Mouse (Mus musculus): Measurements from ENCODE around the gene Prmt3.

Prmt3 gene

GRCm38 (mm10) chr7:49859820-49860219 lies 81.7 kb downstream of the Prmt3 start:
- DNase-seq: no peak

- DNase-seq: no peak
These were observed 83.0 kb downstream of the Prmt3 start for GRCm38 (mm10) chr7:49861196-49861595.

- DNase-seq: no peak
These were observed 85.6 kb downstream of the Prmt3 start for GRCm38 (mm10) chr7:49863753-49864152.

DNA sequence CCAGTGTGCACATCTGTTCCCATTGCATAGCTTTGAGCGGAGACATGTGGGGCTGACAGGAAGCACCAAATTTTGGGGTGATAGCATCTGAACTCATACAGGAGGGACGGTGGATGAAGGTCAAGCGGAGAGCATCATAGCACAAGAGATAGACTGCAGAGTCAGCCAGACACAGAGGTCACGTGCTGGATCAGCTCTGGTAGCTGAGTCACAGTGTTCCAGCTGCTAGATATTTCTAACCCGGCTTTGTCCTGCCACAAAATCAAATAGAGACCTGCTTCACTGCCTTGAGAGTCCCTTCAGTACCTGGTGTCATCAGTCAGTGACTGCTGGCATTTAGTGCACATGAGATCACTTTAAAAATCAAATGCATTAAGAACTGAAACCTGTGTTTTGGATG lies 91.5 kb downstream of the Prmt3 start:
- DNase-seq: no peak

DNA sequence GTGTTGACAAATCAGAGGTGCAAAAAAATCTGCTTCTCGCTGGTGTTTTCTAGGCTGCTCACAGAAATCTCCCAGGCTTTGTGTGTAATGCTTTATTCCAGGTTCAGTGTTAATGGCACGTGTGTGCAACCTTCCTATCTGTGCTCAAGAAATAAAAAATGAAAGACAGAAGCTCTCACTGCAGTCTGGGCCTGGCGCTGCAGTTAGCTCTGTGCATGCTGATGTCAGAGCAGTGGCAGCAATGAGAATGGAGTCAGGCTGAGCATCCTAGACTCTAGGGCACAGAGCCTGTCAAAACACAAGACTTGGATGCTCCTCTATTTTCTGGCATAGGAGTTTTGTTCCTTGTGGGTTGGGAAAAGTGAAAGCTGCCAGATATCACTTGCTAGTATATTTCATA lies 92.1 kb downstream of the Prmt3 start:
- DNase-seq: no peak

DNA sequence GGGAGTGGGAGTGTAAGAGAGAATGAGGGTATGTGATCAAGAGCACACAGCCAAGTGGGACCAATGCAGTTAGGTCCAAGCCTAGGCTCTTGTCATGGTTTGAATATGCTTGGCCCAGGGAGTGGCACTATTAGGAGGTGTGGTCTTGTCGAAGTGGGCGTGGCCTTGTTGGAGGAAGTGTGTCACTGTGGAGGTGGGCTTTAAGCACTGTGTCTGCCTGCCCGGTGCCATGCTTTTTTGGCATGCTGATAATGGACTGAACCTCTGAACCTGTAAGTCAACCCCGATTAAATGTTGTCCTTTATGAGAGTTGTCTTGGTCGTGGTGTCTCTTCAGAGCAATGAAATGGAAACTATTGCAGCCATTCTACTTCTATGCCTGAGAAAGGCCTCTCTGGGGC lies 99.2 kb downstream of the Prmt3 start:
- DNase-seq: no peak

DNA sequence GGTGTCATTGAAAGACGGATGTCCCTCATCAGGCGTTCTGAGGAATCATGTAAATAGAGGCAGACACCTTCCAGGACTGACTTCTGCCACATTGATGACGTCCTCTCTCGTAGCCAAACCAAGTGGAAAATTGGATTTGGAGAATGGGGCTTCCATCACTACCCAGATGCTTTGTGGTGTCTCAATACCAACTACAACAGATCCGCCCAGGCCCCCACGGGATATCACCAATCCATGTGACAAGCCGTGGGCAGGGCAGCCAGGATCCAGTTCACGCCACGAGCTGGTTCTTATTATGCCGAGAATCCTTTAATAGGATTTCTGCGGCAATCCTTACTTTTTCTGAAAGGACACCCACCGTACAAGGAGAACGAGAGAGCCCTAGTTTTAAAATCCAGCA lies 100.9 kb downstream of the Prmt3 start:
- no peak for DNase-seq

DNA sequence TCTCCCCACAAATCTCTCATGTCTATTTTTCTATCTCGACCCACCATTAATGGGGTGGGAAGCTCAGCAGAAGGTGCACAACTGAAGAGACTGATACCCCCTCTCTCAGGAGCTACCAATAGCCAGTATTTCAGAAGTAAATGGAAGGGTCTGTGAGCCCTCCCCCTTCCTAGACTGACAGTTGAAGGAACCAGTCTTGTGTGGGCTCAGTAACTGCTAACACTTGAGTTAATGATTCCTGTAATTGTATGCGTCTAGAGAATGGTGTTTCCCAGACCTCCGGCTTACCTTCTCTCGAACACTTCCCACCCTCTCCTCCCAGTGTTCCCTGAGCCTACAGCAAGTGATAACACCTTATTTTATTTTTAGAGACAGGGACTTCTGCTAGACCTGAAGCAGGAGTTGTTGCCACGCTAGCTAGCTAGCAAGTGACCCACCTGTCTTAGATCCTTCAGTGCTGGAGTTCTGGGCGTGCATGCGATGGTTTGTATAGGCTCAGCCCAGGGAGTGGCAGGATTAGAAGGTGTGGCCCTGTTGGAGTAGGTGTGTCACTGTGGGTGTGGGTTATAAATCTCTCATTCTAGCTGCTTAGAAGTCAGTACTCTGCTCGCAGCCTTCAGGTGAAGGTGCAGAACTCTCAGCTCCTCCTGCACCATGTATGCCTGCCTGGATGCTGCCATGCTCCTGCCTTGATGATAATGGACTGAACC lies 102.0 kb downstream of the Prmt3 start:
- no peak for DNase-seq

DNA sequence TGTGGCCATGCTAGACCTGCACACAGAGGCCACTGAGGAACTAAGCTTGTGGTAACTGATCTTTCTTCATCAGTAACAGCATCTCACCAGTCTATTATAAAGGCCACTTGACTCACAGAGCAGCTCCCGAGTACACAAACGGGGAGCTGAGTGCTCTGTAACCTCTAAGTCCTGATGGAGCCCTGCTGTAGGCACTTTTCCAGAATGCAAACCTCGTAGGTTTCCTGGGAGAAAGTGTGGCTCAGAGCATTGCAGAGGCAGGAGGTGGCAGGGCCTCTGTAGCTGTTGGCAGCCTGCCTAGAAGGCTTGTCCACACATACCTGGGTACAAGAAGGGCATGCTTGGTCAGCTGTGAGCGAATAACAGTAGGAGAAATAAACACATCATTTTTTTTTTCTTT lies 104.1 kb downstream of the Prmt3 start:
- DNase-seq: no peak

- no peak for DNase-seq
These were observed 104.7 kb downstream of the Prmt3 start for GRCm38 (mm10) chr7:49882694-49883389.

- no peak for DNase-seq
These were observed 109.7 kb downstream of the Prmt3 start for GRCm38 (mm10) chr7:49887776-49888390.

DNA sequence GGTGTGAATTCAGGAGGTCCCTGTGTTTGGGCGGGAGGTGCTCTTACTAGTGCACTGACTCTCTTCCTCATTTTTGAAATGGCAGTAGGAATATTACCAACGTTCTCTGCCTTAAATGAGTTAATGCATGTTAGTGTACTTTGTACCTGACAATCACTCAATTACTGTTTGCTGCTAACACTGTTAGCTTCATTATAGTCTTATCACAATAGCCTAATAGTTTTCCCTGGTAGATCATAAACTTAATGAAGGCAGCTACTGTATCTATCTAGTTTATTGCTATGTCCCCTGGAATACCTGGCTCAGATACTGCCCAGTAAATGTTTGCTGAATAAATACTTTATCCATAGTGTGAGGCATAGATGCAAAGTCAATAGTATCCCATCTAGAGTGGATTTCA lies 116.6 kb downstream of the Prmt3 start:
- DNase-seq: no peak

DNA sequence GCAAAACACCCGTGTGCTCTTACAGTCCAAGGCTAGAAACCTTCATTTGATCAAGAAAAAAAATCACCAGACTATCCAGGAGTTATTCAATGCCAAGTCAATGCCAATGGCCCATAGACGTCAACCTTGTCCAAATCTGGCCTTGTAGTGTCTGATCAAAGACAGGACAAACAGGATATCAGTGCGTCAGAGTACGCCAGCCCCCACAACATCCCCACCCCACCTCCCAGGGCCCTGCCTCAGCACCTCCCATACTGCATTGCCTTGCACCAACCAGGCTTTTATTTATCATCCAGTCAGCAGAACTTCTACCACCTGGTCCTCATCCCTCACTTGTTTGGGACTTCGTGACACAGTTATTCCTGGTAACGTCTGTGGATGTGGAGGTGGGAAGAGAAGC lies 117.2 kb downstream of the Prmt3 start:
- DNase-seq: no peak

DNA sequence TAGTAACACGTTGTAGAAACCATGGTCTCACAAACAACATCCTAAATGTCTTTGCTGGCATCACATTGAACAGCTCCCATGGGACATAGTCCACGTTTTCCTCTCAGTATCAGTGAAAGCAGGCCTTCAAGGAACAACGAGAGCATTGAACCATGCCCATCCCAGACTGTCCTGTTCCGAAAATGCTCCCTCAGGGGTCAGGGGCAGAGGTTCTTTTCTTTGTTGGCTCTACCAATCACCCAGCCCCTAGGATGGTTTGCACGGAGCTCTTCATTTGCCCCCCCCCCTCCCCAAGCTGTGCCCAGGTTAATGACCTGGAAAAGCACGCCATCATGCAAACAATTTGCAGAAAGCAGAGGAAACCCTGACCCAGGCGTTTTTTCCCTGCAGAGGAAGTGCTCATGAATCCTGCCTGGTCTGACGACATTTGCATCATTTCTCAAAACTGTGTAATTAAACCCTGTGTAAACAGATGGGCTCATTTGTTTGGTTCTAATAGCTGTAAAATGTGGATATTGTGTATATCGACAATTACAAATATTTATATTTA lies 123.9 kb downstream of the Prmt3 start:
- peak; percentile 21 for DNase-seq

- no peak for DNase-seq
These were observed 129.3 kb downstream of the Prmt3 start for GRCm38 (mm10) chr7:49907191-49908171.
